Mouse (Mus musculus) midbrain, embryonic 13.5 days (tissue): ENCODE data around the gene Selenof. TPM values are rescaled to one million over a fixed set of nuclear protein-coding genes. Genes with fewer than 3 reads are reported as not detected.
A peak's percentile ranks its signal among the peaks of the same experiment; 100 is the strongest.

Source experiments
- ATAC-seq: fragments of 200-750 bp; cut with Nextera tagmentation; 2 replicates; pipeline ENCODE4 v1.8.0; 2017; ENCODE audit warnings: mild to moderate bottlenecking, moderate TSS enrichment, moderate library complexity
- H3K27ac ChIP-seq: fragments of 300-500 bp; sonication (generic); 2 replicates; pipeline ENCODE4 v1.5.1; 2015; ENCODE audit warnings: inconsistent platforms, mild to moderate bottlenecking, moderate library complexity
- H3K27me3 ChIP-seq: fragments of 300-500 bp; sonication (generic); 2 replicates; pipeline ENCODE4 v1.6.1; 2015; ENCODE audit warnings: mild to moderate bottlenecking, inconsistent platforms
- H3K36me3 ChIP-seq: fragments of 300-500 bp; sonication (generic); 2 replicates; pipeline ENCODE4 v1.6.1; 2015; ENCODE audit warnings: mild to moderate bottlenecking, inconsistent platforms
- H3K4me1 ChIP-seq: fragments of 300-500 bp; sonication (generic); replicated peaks from 2 replicates; pipeline ENCODE4 v1.6.1; 2015; ENCODE audit warnings: inconsistent platforms
- H3K4me2 ChIP-seq: fragments of 300-500 bp; sonication (generic); replicated peaks from 2 replicates; pipeline ENCODE4 v1.6.1; 2015; ENCODE audit warnings: moderate library complexity, mild to moderate bottlenecking, inconsistent platforms
- H3K4me3 ChIP-seq: fragments of 300-500 bp; sonication (generic); replicated peaks from 2 replicates; pipeline ENCODE4 v1.5.1; 2015; ENCODE audit warnings: mild to moderate bottlenecking, inconsistent platforms
- H3K9ac ChIP-seq: fragments of 300-500 bp; sonication (generic); replicated peaks from 2 replicates; pipeline ENCODE4 v1.6.1; 2015; ENCODE audit warnings: mild to moderate bottlenecking, inconsistent platforms
- H3K9me3 ChIP-seq: fragments of 300-500 bp; sonication (generic); 2 replicates; pipeline ENCODE4 v1.6.1; 2016; ENCODE audit warnings: mild to moderate bottlenecking, inconsistent platforms
- WGBS: fragments of 180-500 bp; shearing (Covaris S2); methylation state at CpG from one replicate; pipeline ENCODE4 v1.1.7; 2015; 5-methylcytosine and 5-hydroxymethylcytosine counted together
- polyA plus RNA-seq: library from polyadenylated mRNA; unstranded; fragments of >200 nt; fragmentation: Nextera tagmentation; extraction: Ambion mirVana; gene quantifications from 2 replicates; pipeline ENCODE4 v1.2.1, GENCODE M21; 2015

Selenof gene
- polyA plus RNA-seq, 1 experiment from 2014 or later = 518 TPM

DNA sequence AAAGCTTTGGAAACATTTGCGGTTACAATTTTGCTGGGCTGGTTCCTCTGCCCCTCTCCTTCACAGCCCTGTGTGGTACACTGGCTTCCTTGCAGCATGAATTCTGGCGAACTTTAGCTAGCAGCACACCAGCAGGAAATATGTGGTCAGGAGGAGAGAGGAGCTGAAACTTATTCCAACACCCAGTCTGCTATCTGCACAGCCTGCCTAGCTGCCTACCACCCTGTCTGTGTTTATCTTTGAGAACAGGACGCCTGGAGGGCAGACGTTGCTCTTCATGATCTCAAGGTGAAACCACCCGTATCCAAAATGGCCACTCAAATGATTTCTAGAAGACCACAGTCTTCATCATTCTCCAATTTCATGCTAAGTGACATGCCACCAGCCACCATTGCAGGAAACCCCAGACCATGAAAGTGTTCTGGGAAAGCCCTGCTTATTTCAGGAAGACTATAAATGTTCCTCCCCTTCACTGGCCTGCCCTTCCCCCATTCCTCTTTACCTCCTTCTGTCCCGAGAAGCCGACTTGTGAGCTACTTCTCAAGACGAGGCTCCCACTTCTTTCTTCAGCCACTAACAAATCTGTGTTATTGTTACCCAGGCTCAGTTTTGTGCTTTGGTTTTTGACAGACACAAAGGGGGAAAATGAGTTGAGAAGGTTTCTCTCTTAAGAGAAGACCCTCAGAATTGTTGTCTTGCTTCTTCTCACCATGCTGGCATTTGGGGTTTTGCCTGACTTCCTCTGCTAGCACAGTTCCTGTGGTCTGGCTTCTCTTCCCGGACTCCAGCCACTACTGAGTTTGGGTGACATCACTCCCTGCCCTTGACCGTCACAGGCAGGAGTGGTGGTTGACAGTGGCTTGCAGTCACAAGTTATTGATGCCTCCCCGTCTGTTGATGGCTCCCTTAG, 58.2 kb downstream of the Selenof start:
- H3K4me2 ChIP-seq = no peak overlapping the region
- no peaks in the 10 kb centered on the region for H3K36me3 ChIP-seq
- H3K27me3 ChIP-seq = no peaks in the 10 kb centered on the region
- no peak overlapping the region for H3K4me3 ChIP-seq
- H3K27ac ChIP-seq = no peak overlapping the region
- no peak overlapping the region for H3K9ac ChIP-seq
- no peaks in the 10 kb centered on the region for H3K9me3 ChIP-seq
- 86% methylated on average over 11 of the region's 11 CpGs for WGBS
- no peaks in the 10 kb centered on the region for H3K4me1 ChIP-seq
- ATAC-seq = no peak

GRCm38 (mm10) chr3:144628915-144629230, 58.8 kb downstream of the Selenof start:
- Histone ChIP-seq H3K4me3 (no peak overlapping the region), H3K9me3 (no peaks in the 10 kb centered on the region), H3K4me2 (no peak overlapping the region), H3K9ac (no peak overlapping the region), H3K4me1 (no peaks in the 10 kb centered on the region), H3K27me3 (no peaks in the 10 kb centered on the region), H3K36me3 (no peaks in the 10 kb centered on the region), H3K27ac (no peak overlapping the region)
- ATAC-seq = no peak
- WGBS = 94% methylated on average over 3 of the region's 3 CpGs

DNA sequence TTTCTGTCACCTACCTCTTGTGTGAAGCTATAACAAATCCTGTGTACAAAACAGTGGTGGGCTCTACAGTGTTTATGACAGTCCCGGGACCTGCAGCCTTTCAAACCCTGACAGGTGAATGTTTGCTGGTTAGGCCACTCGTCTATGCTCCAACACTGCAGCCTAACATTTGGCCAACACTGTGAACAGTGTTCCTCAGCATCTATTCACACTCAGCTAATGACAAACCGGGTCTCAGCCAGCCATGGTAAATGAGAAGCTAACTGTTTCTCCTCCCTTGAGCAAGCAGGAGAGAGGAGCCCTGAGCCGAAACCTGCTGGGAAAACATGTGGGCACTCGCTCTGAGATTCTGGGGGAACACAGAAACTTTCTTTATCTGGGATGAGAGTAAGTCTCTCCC, 65.1 kb downstream of the Selenof start:
- Histone ChIP-seq H3K36me3 (no peaks in the 10 kb centered on the region), H3K9ac (no peak overlapping the region), H3K27me3 (no peaks in the 10 kb centered on the region), H3K4me2 (no peak overlapping the region), H3K9me3 (no peaks in the 10 kb centered on the region), H3K27ac (no peak overlapping the region), H3K4me1 (no peaks in the 10 kb centered on the region), H3K4me3 (no peak overlapping the region)
- no peak for ATAC-seq
- WGBS = 92% methylated on average over 5 of the region's 5 CpGs

GRCm38 (mm10) chr3:144638110-144638509, 68.0 kb downstream of the Selenof start:
- Histone ChIP-seq H3K36me3 (no peaks in the 10 kb centered on the region), H3K27me3 (no peaks in the 10 kb centered on the region), H3K4me1 (0 out of 2 replicates have a peak, but pooled peaks cover under 1% of the 10 kb centered on the region), H3K27ac (no peak overlapping the region), H3K4me2 (no peak overlapping the region), H3K4me3 (no peak overlapping the region), H3K9me3 (no peaks in the 10 kb centered on the region), H3K9ac (no peak overlapping the region)
- 87% methylated on average over 4 of the region's 4 CpGs for WGBS
- no peak for ATAC-seq

DNA sequence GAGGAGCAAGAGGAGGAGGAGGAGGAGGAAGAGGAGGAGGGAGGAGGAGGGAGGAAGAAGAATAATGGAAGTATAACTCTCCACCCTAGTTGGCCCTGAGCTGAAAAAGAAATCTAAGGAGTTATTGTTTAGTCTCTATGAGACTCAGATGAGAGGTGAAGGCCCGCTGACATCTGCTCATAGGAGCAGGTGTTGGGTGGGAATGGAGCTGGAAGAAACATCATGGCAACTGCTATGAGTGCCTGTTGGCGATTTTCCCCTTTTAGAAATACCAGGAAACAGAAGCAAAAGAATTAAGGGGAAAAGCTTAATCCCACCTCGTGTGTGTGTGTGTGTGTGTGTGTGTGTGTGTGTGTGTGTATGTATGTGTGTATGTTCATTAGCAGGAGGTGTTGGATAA, 69.3 kb downstream of the Selenof start:
- no peak overlapping the region for H3K9ac ChIP-seq

GRCm38 (mm10) chr3:144640033-144640432, 69.9 kb downstream of the Selenof start:
- Histone ChIP-seq H3K9me3 (0 out of 2 replicates have a peak, but pooled peaks cover under 1% of the 10 kb centered on the region), H3K4me3 (no peak overlapping the region), H3K4me1 (peaks cover 6% of the 10 kb centered on the region), H3K36me3 (no peaks in the 10 kb centered on the region), H3K27ac (no peak overlapping the region), H3K27me3 (no peaks in the 10 kb centered on the region), H3K4me2 (no peak overlapping the region), H3K9ac (no peak overlapping the region)
- ATAC-seq = no peak

More for the DNA sequence above, 69.3 kb downstream of the Selenof start:
- Histone ChIP-seq H3K4me1 (peaks cover 6% of the 10 kb centered on the region), H3K4me3 (no peak overlapping the region), H3K9me3 (no peaks in the 10 kb centered on the region), H3K36me3 (no peaks in the 10 kb centered on the region), H3K27me3 (no peaks in the 10 kb centered on the region), H3K27ac (no peak overlapping the region), H3K4me2 (no peak overlapping the region)
- no peak for ATAC-seq
- 78% methylated on average over 3 of the region's 3 CpGs for WGBS

DNA sequence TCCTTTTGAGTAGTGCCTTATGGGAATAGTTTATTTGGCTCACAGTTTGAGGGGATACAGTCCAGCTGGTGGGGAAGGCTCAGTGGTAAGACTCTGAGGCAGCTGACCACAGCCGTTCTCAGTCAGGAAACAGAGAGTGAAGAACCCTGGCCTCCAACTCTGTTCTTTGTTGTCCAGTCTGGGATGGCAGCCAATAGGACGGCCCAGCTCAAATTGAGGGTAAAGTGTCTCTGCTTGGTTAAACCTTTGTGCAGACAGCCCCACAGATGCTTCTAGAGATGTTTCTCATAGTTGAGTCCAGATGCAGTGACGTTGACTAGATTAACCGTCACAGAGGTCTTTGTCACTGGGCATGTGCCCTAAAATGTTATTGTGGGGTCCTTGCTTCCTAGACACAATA, 72.0 kb downstream of the Selenof start:
- no peak overlapping the region for H3K9ac ChIP-seq
- no peak overlapping the region for H3K4me2 ChIP-seq
- WGBS = 94% methylated on average over 4 of the region's 4 CpGs
- H3K27ac ChIP-seq = no peak overlapping the region
- ATAC-seq = no peak
- peaks cover 6% of the 10 kb centered on the region for H3K4me1 ChIP-seq
- peaks cover 7% of the 10 kb centered on the region; the same call in 1 of the 2 replicates for H3K9me3 ChIP-seq
- no peaks in the 10 kb centered on the region for H3K27me3 ChIP-seq
- H3K4me3 ChIP-seq = no peak overlapping the region
- H3K36me3 ChIP-seq = no peaks in the 10 kb centered on the region

- Histone ChIP-seq H3K27me3 (no peaks in the 10 kb centered on the region), H3K27ac (no peak overlapping the region), H3K36me3 (no peaks in the 10 kb centered on the region), H3K9me3 (peaks cover 7% of the 10 kb centered on the region; the same call in 1 of the 2 replicates), H3K4me2 (no peak overlapping the region), H3K9ac (no peak overlapping the region), H3K4me3 (no peak overlapping the region), H3K4me1 (peaks cover 6% of the 10 kb centered on the region)
- ATAC-seq = peak; percentile 68
- 7% methylated on average over 2 of the region's 2 CpGs for WGBS
Measured at GRCm38 (mm10) chr3:144643301-144643871, 73.3 kb downstream of the Selenof start.

GRCm38 (mm10) chr3:144644202-144644601, 74.1 kb downstream of the Selenof start:
- H3K27me3 ChIP-seq = no peaks in the 10 kb centered on the region
- H3K4me3 ChIP-seq = no peak overlapping the region
- H3K27ac ChIP-seq = no peak overlapping the region
- H3K9ac ChIP-seq = no peak overlapping the region
- peak; percentile 45; the same call in 1 of the 2 replicates for ATAC-seq
- peaks cover 7% of the 10 kb centered on the region; the same call in 1 of the 2 replicates for H3K9me3 ChIP-seq
- H3K4me1 ChIP-seq = peaks cover 6% of the 10 kb centered on the region
- H3K4me2 ChIP-seq = no peak overlapping the region
- H3K36me3 ChIP-seq = no peaks in the 10 kb centered on the region
- WGBS = 38% methylated on average over 5 of the region's 5 CpGs

Other genes starting within 250 kb of the Selenof start
- gene Hs2st1, start 123 bp upstream of the Selenof start, polyA plus RNA-seq = 13.9 and 17.4 TPM in 2 replicates
- gene Sh3glb1, start 150.0 kb downstream of the Selenof start, polyA plus RNA-seq = 98.1 and 99.6 TPM in 2 replicates
- 0.17 and 0.19 TPM in 2 replicates for gene Clca3a1, start 190.7 kb downstream of the Selenof start, polyA plus RNA-seq
- gene Clca3a2, start 249.2 kb downstream of the Selenof start, polyA plus RNA-seq = not detected in 2 replicates